Mouse (Mus musculus): ENCODE results near the gene Hist1h3e. TPM values are rescaled to one million over a fixed set of nuclear protein-coding genes. Genes with fewer than 3 reads are reported as not detected.
"Not testable (repeated sequence)": the region's sequence is repeated elsewhere in the genome, so short reads cannot be mapped to it uniquely, and the experiment has no call there.

Gene Hist1h3e
- polyA plus RNA-seq, 1 experiment = 2.9 TPM

- Histone ChIP-seq H3K27ac (replicated peaks; ENCODE audit: low read depth, low read length) (no peak within 1 kb of the TSS), H3K4me1 (ENCODE audit: control insufficient read depth, insufficient read depth, insufficient read length, low read length) (0 out of 2 replicates have a peak, but pooled peaks cover 2% of the 10 kb centered on the region), H3K4me3 (ENCODE audit: insufficient read depth, low read depth, low read length) (peak within 1 kb of the TSS; percentile 59)
Measured at GRCm38 (mm10) chr13:23575271-23575851, 13.2 kb upstream of the Hist1h3e start, which contains the start of gene Hist1h3d. Gene Hist1h3d, plus strand, starts transcription at chr13:23575763.

- peak overlapping the region; percentile 28 for H3K4me3 ChIP-seq (ENCODE audit: insufficient read depth, low read depth, low read length)
- H3K27ac ChIP-seq (replicated peaks; ENCODE audit: low read depth, low read length); H3K4me1 ChIP-seq (ENCODE audit: control insufficient read depth, insufficient read depth, insufficient read length, low read length): not testable (repeated sequence)
Measured at GRCm38 (mm10) chr13:23574546-23575170, 12.5 kb upstream of the Hist1h3e start.

- Histone ChIP-seq H3K4me3 (ENCODE audit: insufficient read depth, low read depth, low read length) (peak within 1 kb of the TSS; percentile 49), H3K27ac (replicated peaks; ENCODE audit: low read depth, low read length) (peak within 1 kb of the TSS; percentile 42; the same call in 1 of the 2 replicates)
- not testable (repeated sequence) for H3K4me1 ChIP-seq (ENCODE audit: control insufficient read depth, insufficient read depth, insufficient read length, low read length)
Measured at GRCm38 (mm10) chr13:23573898-23574524, 11.8 kb upstream of the Hist1h3e start, which contains the start of the genes Hist1h2bf and Hist1h2ad. Gene Hist1h2bf, minus strand, starts transcription at chr13:23574196. Gene Hist1h2ad, plus strand, starts transcription at chr13:23574381.

GRCm38 (mm10) chr13:23573034-23573897, 11.1 kb upstream of the Hist1h3e start:
- peak overlapping the region; percentile 49 for H3K4me3 ChIP-seq (ENCODE audit: insufficient read depth, low read depth, low read length)
- H3K4me1 ChIP-seq (ENCODE audit: control insufficient read depth, insufficient read depth, insufficient read length, low read length); H3K27ac ChIP-seq (replicated peaks; ENCODE audit: low read depth, low read length): not testable (repeated sequence)

GRCm38 (mm10) chr13:23572218-23573033, 10.3 kb upstream of the Hist1h3e start:
- no peak overlapping the region for H3K4me3 ChIP-seq (ENCODE audit: insufficient read depth, low read depth, low read length)
- 0 out of 2 replicates have a peak, but pooled peaks cover 2% of the 10 kb centered on the region for H3K4me1 ChIP-seq (ENCODE audit: control insufficient read depth, insufficient read depth, insufficient read length, low read length)
- H3K27ac ChIP-seq (replicated peaks; ENCODE audit: low read depth, low read length) = no peak overlapping the region

GRCm38 (mm10) chr13:23571504-23572217, 9.5 kb upstream of the Hist1h3e start:
- H3K4me3 ChIP-seq (ENCODE audit: insufficient read depth, low read depth, low read length) = peak overlapping the region; percentile 59
- 0 out of 2 replicates have a peak overlapping the region, but pooled peaks have one; percentile 74 for H3K27ac ChIP-seq (replicated peaks; ENCODE audit: low read depth, low read length)
- not testable (repeated sequence) for H3K4me1 ChIP-seq (ENCODE audit: control insufficient read depth, insufficient read depth, insufficient read length, low read length)

GRCm38 (mm10) chr13:23571022-23571503, 8.9 kb upstream of the Hist1h3e start, which contains the start of the genes Hist1h2ae and Hist1h2bg:
Gene Hist1h2ae, minus strand, starts transcription at chr13:23571220.
Gene Hist1h2bg, plus strand, starts transcription at chr13:23571396.
- H3K27ac ChIP-seq (replicated peaks; ENCODE audit: low read depth, low read length) = peak within 1 kb of the TSS; percentile 74; the same call in 1 of the 2 replicates
- H3K4me3 ChIP-seq (ENCODE audit: insufficient read depth, low read depth, low read length) = peak within 1 kb of the TSS; percentile 61
- H3K4me1 ChIP-seq (ENCODE audit: control insufficient read depth, insufficient read depth, insufficient read length, low read length) = 0 out of 2 replicates have a peak, but pooled peaks cover 2% of the 10 kb centered on the region

- Histone ChIP-seq H3K4me3 (ENCODE audit: insufficient read depth, low read depth, low read length) (peak overlapping the region; percentile 61), H3K27ac (replicated peaks; ENCODE audit: low read depth, low read length) (peak overlapping the region; percentile 46; the same call in 1 of the 2 replicates)
- H3K4me1 ChIP-seq (ENCODE audit: control insufficient read depth, insufficient read depth, insufficient read length, low read length) = not testable (repeated sequence)
Measured at GRCm38 (mm10) chr13:23570261-23571021, 8.3 kb upstream of the Hist1h3e start.

- H3K4me1 ChIP-seq (ENCODE audit: control insufficient read depth, insufficient read depth, insufficient read length, low read length) = no peaks in the 10 kb centered on the region
- H3K27ac ChIP-seq (replicated peaks; ENCODE audit: low read depth, low read length) = no peak overlapping the region
- no peak overlapping the region for H3K4me3 ChIP-seq (ENCODE audit: insufficient read depth, low read depth, low read length)
Measured at GRCm38 (mm10) chr13:23564482-23564881, 2.3 kb upstream of the Hist1h3e start.

GRCm38 (mm10) chr13:23562699-23563462, 712 bp upstream of the Hist1h3e start:
- H3K27ac ChIP-seq (replicated peaks; ENCODE audit: low read depth, low read length) = peak overlapping the region; percentile 51
- no peaks in the 10 kb centered on the region for H3K4me1 ChIP-seq (ENCODE audit: control insufficient read depth, insufficient read depth, insufficient read length, low read length)

GRCm38 (mm10) chr13:23561531-23561882, 662 bp downstream of the Hist1h3e start:
- H3K4me3 ChIP-seq (ENCODE audit: insufficient read depth, low read depth, low read length) = peak overlapping the region; percentile 75
- H3K27ac ChIP-seq (replicated peaks; ENCODE audit: low read depth, low read length) = peak overlapping the region; percentile 37; the same call in 1 of the 2 replicates
- not testable (repeated sequence) for H3K4me1 ChIP-seq (ENCODE audit: control insufficient read depth, insufficient read depth, insufficient read length, low read length)

More at GRCm38 (mm10) chr13:23562699-23563462, 712 bp upstream of the Hist1h3e start:
- H3K4me3 ChIP-seq (ENCODE audit: insufficient read depth, low read depth, low read length) = peak overlapping the region; percentile 75

GRCm38 (mm10) chr13:23560699-23561098, 1.5 kb downstream of the Hist1h3e start:
- not testable (repeated sequence) for H3K4me3 ChIP-seq (ENCODE audit: insufficient read depth, low read depth, low read length); H3K4me1 ChIP-seq (ENCODE audit: control insufficient read depth, insufficient read depth, insufficient read length, low read length); H3K27ac ChIP-seq (replicated peaks; ENCODE audit: low read depth, low read length)
